ENCODE assay signal across 8 mouse cellular contexts in genomic region chr11:54256624-54257376, GRCm38 (mm10). TPM values are rescaled to one million over a fixed set of nuclear protein-coding genes. Genes with fewer than 3 reads are reported as not detected.
DNase-seq lines count a peak whose midpoint lies in the region; ATAC-seq lines count a peak whose summit lies in the region.

No protein-coding gene starts in this region.

- 47% methylated on average over 3 of the region's 3 CpGs for WGBS in heart, embryonic 12.5 days
- WGBS in midbrain, embryonic 15.5 days: 23% methylated on average over 3 of the region's 3 CpGs

- H3K27ac ChIP-seq in heart, embryonic 12.5 days (ENCODE audit: poor library complexity, severe bottlenecking): no peak overlapping the region
- H3K27ac ChIP-seq in midbrain, embryonic 15.5 days: no peak overlapping the region

- no peak overlapping the region for H3K4me3 ChIP-seq in heart, embryonic 12.5 days
- no peak overlapping the region for H3K4me3 ChIP-seq in midbrain, embryonic 15.5 days

- intact Hi-C loops in left cerebral cortex, postnatal 36 days (cut with DNase I): loop anchor here (1.0 to 2.0 kb wide), 2 partner anchors 112 to 254 kb away; no protein-coding TSS in a partner anchor

- H3K4me1 ChIP-seq in heart, embryonic 12.5 days (replicated peaks): no peaks in the 10 kb centered on the region
- no peaks in the 10 kb centered on the region for H3K4me1 ChIP-seq in midbrain, embryonic 15.5 days

- no peaks in the 10 kb centered on the region for H3K9me3 ChIP-seq in heart, embryonic 12.5 days (replicated peaks)
- H3K9me3 ChIP-seq in midbrain, embryonic 15.5 days: no peaks in the 10 kb centered on the region

- no peak overlapping the region for H3K4me2 ChIP-seq in heart, embryonic 12.5 days
- H3K4me2 ChIP-seq in midbrain, embryonic 15.5 days: no peak overlapping the region

- no peak for ATAC-seq in heart, embryonic 12.5 days (ENCODE audit: insufficient number of reproducible peaks, low FRiP score)
- ATAC-seq in cerebellum, adult (ENCODE audit: insufficient number of reproducible peaks, low FRiP score, low TSS enrichment): peak; percentile 89; the same call in 1 of the 2 replicates
- peak; percentile 43 for ATAC-seq in inflammation-experienced regulatory T-cells, adult 6 months
- peak; percentile 86 for ATAC-seq in midbrain, embryonic 15.5 days (replicated peaks)

- H3K36me3 ChIP-seq in heart, embryonic 12.5 days: no peaks in the 10 kb centered on the region
- H3K36me3 ChIP-seq in midbrain, embryonic 15.5 days (replicated peaks): no peaks in the 10 kb centered on the region

- peaks cover 15% of the 10 kb centered on the region; the same call in 1 of the 2 replicates for H3K27me3 ChIP-seq in heart, embryonic 12.5 days (replicated peaks)
- no peaks in the 10 kb centered on the region for H3K27me3 ChIP-seq in midbrain, embryonic 15.5 days (replicated peaks)

- peak; percentile 97 for DNase-seq in heart, adult 11 months
- DNase-seq in gastrocnemius, adult 18-20 months (ENCODE audit: low spot score): peak; percentile 83
- peak; percentile 29 to 53 for DNase-seq in left cerebral cortex, postnatal 36 days (ENCODE audit: low spot score in 2 of 2)
- peak; percentile 63 to 71 for DNase-seq in spleen, postnatal 36 days (ENCODE audit: low spot score in 2 of 2)

- no peak overlapping the region for H3K9ac ChIP-seq in heart, embryonic 12.5 days
- H3K9ac ChIP-seq in midbrain, embryonic 15.5 days: no peak overlapping the region

RNA-seq across cellular contexts. Expression of gene Csf2, which starts 7.3 kb away (rescaled TPM):
- not detected in 2 replicates for polyA plus RNA-seq in heart, embryonic 12.5 days (2016; fragmentation: Nextera tagmentation; extraction: Ambion mirVana)
- not detected for total RNA-seq in gastrocnemius, adult 18-20 months (2021)
- polyA plus RNA-seq in inflammation-experienced regulatory T-cells, adult 6 months (2017; shearing (Covaris generic)): 1 to 10 TPM in 2 of 3 experiments, not detected in 1; 1.2 to 2.8 TPM
- total RNA-seq in left cerebral cortex, postnatal 36 days (2021): not detected
- polyA plus RNA-seq in midbrain, embryonic 15.5 days (2015; fragmentation: Nextera tagmentation; extraction: Ambion mirVana): not detected in 2 replicates

RNA-seq across cellular contexts. Expression of gene Il3, which starts 10.3 kb away (rescaled TPM):
- polyA plus RNA-seq in heart, embryonic 12.5 days (2016; fragmentation: Nextera tagmentation; extraction: Ambion mirVana): not detected in 2 replicates
- total RNA-seq in gastrocnemius, adult 18-20 months (2021): not detected
- polyA plus RNA-seq in inflammation-experienced regulatory T-cells, adult 6 months (2017; shearing (Covaris generic)): not detected
- total RNA-seq in left cerebral cortex, postnatal 36 days (2021): not detected
- not detected in 2 replicates for polyA plus RNA-seq in midbrain, embryonic 15.5 days (2015; fragmentation: Nextera tagmentation; extraction: Ambion mirVana)

RNA-seq across cellular contexts. Expression of gene Acsl6, which starts 46.8 kb away (rescaled TPM):
- polyA plus RNA-seq in heart, embryonic 12.5 days (2016; fragmentation: Nextera tagmentation; extraction: Ambion mirVana): 0.40 and 0.55 TPM in 2 replicates
- total RNA-seq in gastrocnemius, adult 18-20 months (2021): 10 to 100 TPM; 23.3 to 30.9 TPM
- not detected for polyA plus RNA-seq in inflammation-experienced regulatory T-cells, adult 6 months (2017; shearing (Covaris generic))
- total RNA-seq in left cerebral cortex, postnatal 36 days (2021): 100 to 1,000 TPM; 201 to 207 TPM
- 42.7 and 44.0 TPM in 2 replicates for polyA plus RNA-seq in midbrain, embryonic 15.5 days (2015; fragmentation: Nextera tagmentation; extraction: Ambion mirVana)

Comparison
In these comparisons a context has a peak if more than half of its experiments do, and no peak if none do; other contexts are left out.
1. DNase-seq: peak in every context shown above with its lines; median percentile 97 in heart, adult 11 months; 83 in gastrocnemius, adult 18-20 months; 67 in spleen, postnatal 36 days; 41 in left cerebral cortex, postnatal 36 days.
2. RNA of gene Acsl6, which starts 46.8 kb away (polyA plus RNA-seq): 42.7 to 44.0 TPM in midbrain, embryonic 15.5 days; 0.40 to 0.55 TPM in heart, embryonic 12.5 days and not detected in inflammation-experienced regulatory T-cells, adult 6 months; every median in the first group is over 10 times any median in the second.